Mouse (Mus musculus) embryonic facial prominence, embryonic 12.5 days (tissue): ENCODE measurements around the gene Rfx1. TPM values are rescaled to one million over a fixed set of nuclear protein-coding genes. Genes with fewer than 3 reads are reported as not detected.

Experiments used
- ATAC-seq: fragments of 200-750 bp; cut with Nextera tagmentation; 2 replicates; pipeline ENCODE4 v1.8.0; 2017; ENCODE audit not compliant: insufficient number of reproducible peaks, insufficient read depth, low FRiP score, low TSS enrichment
- H3K27ac ChIP-seq: fragments of 300-500 bp; sonication (generic); 2 replicates; pipeline ENCODE4 v1.5.1; 2016; ENCODE audit warnings: mild to moderate bottlenecking
- H3K27me3 ChIP-seq: fragments of 300-500 bp; sonication (generic); 2 replicates; pipeline ENCODE4 v1.6.1; 2016; ENCODE audit warnings: mild to moderate bottlenecking, moderate library complexity
- H3K36me3 ChIP-seq: fragments of 300-500 bp; sonication (generic); 2 replicates; pipeline ENCODE4 v1.6.1; 2016; ENCODE audit warnings: mild to moderate bottlenecking
- H3K4me1 ChIP-seq: fragments of 300-500 bp; sonication (generic); 2 replicates; pipeline ENCODE4 v1.6.1; 2016
- H3K4me2 ChIP-seq: fragments of 300-500 bp; sonication (generic); replicated peaks from 2 replicates; pipeline ENCODE4 v1.6.1; 2016; ENCODE audit warnings: mild to moderate bottlenecking, moderate library complexity
- H3K4me3 ChIP-seq: fragments of 300-500 bp; sonication (generic); 2 replicates; pipeline ENCODE4 v1.5.1; 2016; ENCODE audit warnings: mild to moderate bottlenecking
- H3K9ac ChIP-seq: fragments of 300-500 bp; sonication (generic); 2 replicates; pipeline ENCODE4 v1.6.1; 2016; ENCODE audit warnings: mild to moderate bottlenecking, moderate library complexity
- H3K9me3 ChIP-seq: fragments of 300-500 bp; sonication (generic); 2 replicates; pipeline ENCODE4 v1.6.1; 2016; ENCODE audit warnings: mild to moderate bottlenecking, moderate library complexity
- WGBS: fragments of 180-500 bp; shearing (Covaris S2); methylation state at CpG from one replicate; pipeline ENCODE4 v1.1.7; 2016; 5-methylcytosine and 5-hydroxymethylcytosine counted together
- microRNA counts: library from miRNA; unstranded; fragments of <30 nt; microRNA quantifications from one replicate; lab custom pipeline; 2017
- microRNA-seq: library from miRNA; unstranded; fragments of <30 nt; microRNA quantifications from one replicate; pipeline ENCODE4, GENCODE M21; 2017
- polyA plus RNA-seq: library from polyadenylated mRNA; unstranded; fragments of >200 nt; fragmentation: Nextera tagmentation; extraction: Ambion mirVana; gene quantifications from 2 replicates; pipeline ENCODE4 v1.2.1, GENCODE M21; 2016

The Rfx1 gene
- polyA plus RNA-seq, 1 experiment from 2014 or later, result 10.3 TPM

GRCm38 (mm10) chr8:84127202-84127901 is 60.7 kb downstream of the Rfx1 start:
- ATAC-seq, result 0 out of 2 replicates have a peak, but pooled peaks have one; percentile 37
- Histone ChIP-seq H3K27ac (no peak overlapping the region), H3K27me3 (no peaks in the 10 kb centered on the region), H3K9ac (no peak overlapping the region), H3K4me3 (no peak overlapping the region), H3K9me3 (no peaks in the 10 kb centered on the region), H3K4me2 (no peak overlapping the region), H3K36me3 (peaks cover 8% of the 10 kb centered on the region; the same call in 1 of the 2 replicates), H3K4me1 (peaks cover 10% of the 10 kb centered on the region; the same call in 1 of the 2 replicates)
- WGBS, result 68% methylated on average over 17 of the region's 17 CpGs

GRCm38 (mm10) chr8:84128277-84128676 is 61.6 kb downstream of the Rfx1 start:
- Histone ChIP-seq H3K4me3 (no peak overlapping the region), H3K27me3 (no peaks in the 10 kb centered on the region), H3K9me3 (no peaks in the 10 kb centered on the region), H3K36me3 (peaks cover 18% of the 10 kb centered on the region), H3K4me1 (peaks cover 10% of the 10 kb centered on the region; the same call in 1 of the 2 replicates), H3K27ac (no peak overlapping the region), H3K4me2 (no peak overlapping the region), H3K9ac (no peak overlapping the region)
- no peak for ATAC-seq
- WGBS, result 60% methylated on average over 8 of the region's 8 CpGs

DNA sequence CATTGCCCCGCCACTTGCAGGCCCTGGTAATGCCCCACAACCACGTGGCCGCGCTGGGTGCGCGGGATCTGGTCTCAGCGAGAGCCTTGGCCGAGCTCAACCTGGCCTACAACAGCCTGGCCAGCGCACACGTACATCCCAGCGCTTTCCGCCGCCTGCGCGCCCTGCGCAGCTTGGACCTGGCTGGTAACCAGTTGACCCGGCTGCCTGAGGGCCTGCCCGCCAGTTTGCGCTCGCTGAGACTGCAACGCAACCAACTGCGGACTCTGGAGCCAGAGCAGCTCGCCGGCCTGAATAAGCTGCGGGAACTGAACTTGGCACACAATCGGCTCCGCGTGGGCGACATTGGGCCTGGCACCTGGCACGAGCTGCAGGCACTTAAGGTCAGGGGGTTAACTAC is 64.2 kb downstream of the Rfx1 start:
- Histone ChIP-seq H3K9me3 (no peaks in the 10 kb centered on the region), H3K27me3 (no peaks in the 10 kb centered on the region), H3K4me1 (peaks cover 10% of the 10 kb centered on the region; the same call in 1 of the 2 replicates), H3K4me2 (no peak overlapping the region), H3K27ac (0 out of 2 replicates have a peak overlapping the region, but pooled peaks have one; percentile 30), H3K36me3 (peaks cover 43% of the 10 kb centered on the region), H3K4me3 (no peak overlapping the region), H3K9ac (no peak overlapping the region)
- WGBS, result 40% methylated on average over 30 of the region's 30 CpGs
- ATAC-seq, result no peak

DNA sequence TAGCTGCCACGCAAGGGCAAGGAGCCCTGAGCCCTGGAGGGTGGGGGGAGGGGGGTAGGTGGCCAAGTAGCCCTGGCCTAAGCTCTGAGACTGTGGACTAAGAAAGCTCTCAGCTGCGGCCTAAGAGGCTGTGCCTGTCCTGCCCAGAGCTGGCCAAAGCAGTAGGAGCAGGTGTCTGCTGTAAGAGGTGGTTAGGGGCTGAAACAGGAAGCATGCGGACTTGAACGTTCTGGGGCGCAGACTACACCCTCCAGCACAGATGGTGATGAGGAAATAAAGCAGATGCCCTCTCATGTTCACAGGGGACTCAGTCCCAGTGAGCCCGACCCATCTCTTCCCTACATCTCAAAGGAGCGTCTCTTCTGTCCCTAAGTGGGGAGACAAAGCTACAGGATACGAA is 65.6 kb downstream of the Rfx1 start:
- no peak for ATAC-seq
- Histone ChIP-seq H3K27ac (no peak overlapping the region), H3K9me3 (no peaks in the 10 kb centered on the region), H3K27me3 (no peaks in the 10 kb centered on the region), H3K36me3 (peaks cover 57% of the 10 kb centered on the region), H3K9ac (no peak overlapping the region), H3K4me2 (no peak overlapping the region), H3K4me3 (no peak overlapping the region), H3K4me1 (peaks cover 10% of the 10 kb centered on the region; the same call in 1 of the 2 replicates)
- WGBS, result 91% methylated on average over 8 of the region's 8 CpGs

DNA sequence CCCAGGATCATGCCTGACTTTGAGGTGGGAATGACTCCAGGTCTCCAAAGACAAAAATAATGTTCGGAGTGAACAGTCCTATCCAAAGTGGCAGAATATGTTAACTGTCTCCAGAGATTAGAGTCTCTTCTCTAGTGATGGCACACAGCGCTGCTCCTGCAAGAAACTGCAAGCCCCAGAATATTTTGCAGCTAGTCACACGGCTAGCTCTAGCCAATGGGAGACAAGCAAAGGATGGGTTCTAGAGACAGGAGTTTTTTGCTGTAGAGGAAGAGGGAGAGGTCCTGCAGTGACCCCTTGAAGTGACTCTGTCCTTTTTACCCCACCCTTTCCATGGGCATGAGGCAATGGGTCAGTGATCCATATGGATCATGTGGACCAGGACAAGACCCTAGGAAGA is 71.2 kb downstream of the Rfx1 start:
- no peak overlapping the region for H3K27ac ChIP-seq
- no peaks in the 10 kb centered on the region for H3K27me3 ChIP-seq
- WGBS, result 86% methylated on average over 3 of the region's 3 CpGs
- H3K9ac ChIP-seq, result no peak overlapping the region
- no peak overlapping the region for H3K4me2 ChIP-seq
- no peak for ATAC-seq
- H3K9me3 ChIP-seq, result no peaks in the 10 kb centered on the region
- H3K36me3 ChIP-seq, result peaks cover 98% of the 10 kb centered on the region
- H3K4me1 ChIP-seq, result no peaks in the 10 kb centered on the region
- H3K4me3 ChIP-seq, result no peak overlapping the region

DNA sequence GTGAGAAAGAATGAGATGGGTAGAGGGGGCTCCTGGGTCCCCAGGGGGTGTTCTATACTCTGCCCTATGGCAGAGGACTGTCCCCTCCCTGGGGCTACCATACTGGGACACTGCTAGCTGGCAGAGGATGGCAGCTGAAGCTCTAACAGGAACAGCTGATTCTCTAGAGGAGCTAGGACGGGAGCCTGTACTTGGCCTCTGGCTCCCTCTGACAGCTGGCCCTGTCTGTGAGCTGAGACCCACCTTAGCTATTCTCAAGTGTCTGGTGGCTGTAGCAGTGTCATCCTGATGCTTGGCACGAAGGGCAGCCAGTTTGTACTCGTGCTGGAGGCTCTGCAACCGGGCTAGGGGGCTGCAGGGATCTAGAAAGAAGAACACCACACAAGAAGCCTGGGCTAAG is 74.2 kb downstream of the Rfx1 start:
- no peak overlapping the region for H3K27ac ChIP-seq
- peaks cover 94% of the 10 kb centered on the region for H3K36me3 ChIP-seq
- 85% methylated on average over 4 of the region's 4 CpGs for WGBS
- no peak overlapping the region for H3K9ac ChIP-seq
- ATAC-seq, result no peak
- H3K4me2 ChIP-seq, result no peak overlapping the region
- no peaks in the 10 kb centered on the region for H3K4me1 ChIP-seq
- H3K4me3 ChIP-seq, result no peak overlapping the region
- H3K27me3 ChIP-seq, result no peaks in the 10 kb centered on the region
- no peaks in the 10 kb centered on the region for H3K9me3 ChIP-seq

- peaks cover 19% of the 10 kb centered on the region for H3K4me1 ChIP-seq
- H3K4me3 ChIP-seq, result no peak overlapping the region
- no peak overlapping the region for H3K4me2 ChIP-seq
- no peaks in the 10 kb centered on the region for H3K9me3 ChIP-seq
- H3K27ac ChIP-seq, result no peak overlapping the region
- ATAC-seq, result no peak
- no peak overlapping the region for H3K9ac ChIP-seq
- H3K27me3 ChIP-seq, result no peaks in the 10 kb centered on the region
- H3K36me3 ChIP-seq, result peaks cover 55% of the 10 kb centered on the region
- WGBS, result 90% methylated on average over 8 of the region's 8 CpGs
These were observed 78.1 kb downstream of the Rfx1 start for GRCm38 (mm10) chr8:84144636-84145245.

MicroRNAs encoded within 50 kb of the gene (microRNA counts, 519-probe panel; counts per million panel counts)
- microRNA mmu-miR-709 (lab: Ali Mortazavi, UCI), result 2,516 counts per million, percentile 69 among the panel's probes with 10 or more counts

Small RNA genes within 50 kb of the gene (microRNA-seq; reads per million reads assigned to microRNA genes)
- not detected for gene Mir709

Other genes with a start within 250 kb of the Rfx1 start
- 36.7 TPM in 2 replicates for gene Adgrl1, start 166.7 kb upstream of the Rfx1 start, polyA plus RNA-seq
- gene Gm10644, start 111.6 kb upstream of the Rfx1 start, polyA plus RNA-seq, result 0.47 and 0.79 TPM in 2 replicates
- 54.4 and 55.0 TPM in 2 replicates for gene Asf1b, start 111.3 kb upstream of the Rfx1 start, polyA plus RNA-seq
- 191 and 206 TPM in 2 replicates for gene Prkaca, start 93.8 kb upstream of the Rfx1 start, polyA plus RNA-seq
- gene Samd1, start 69.2 kb upstream of the Rfx1 start, polyA plus RNA-seq, result 11.6 and 14.1 TPM in 2 replicates
- 1.9 and 2.0 TPM in 2 replicates for gene 1700067K01Rik, start 65.3 kb upstream of the Rfx1 start, polyA plus RNA-seq
- gene 2210011C24Rik, start 54.7 kb upstream of the Rfx1 start, polyA plus RNA-seq, result 0.28 TPM in 1 of 2 replicates, not detected in the other
- 9.0 and 9.4 TPM in 2 replicates for gene Palm3, start 45.4 kb upstream of the Rfx1 start, polyA plus RNA-seq
- 0.81 and 0.99 TPM in 2 replicates for gene Il27ra, start 24.2 kb upstream of the Rfx1 start, polyA plus RNA-seq
- gene Rln3, start 21.8 kb upstream of the Rfx1 start, polyA plus RNA-seq, result not detected in 2 replicates
- gene Gm10643, start 1.7 kb upstream of the Rfx1 start, polyA plus RNA-seq, result 1.9 and 2.0 TPM in 2 replicates
- 13.0 and 16.1 TPM in 2 replicates for gene Dcaf15, start 37.9 kb downstream of the Rfx1 start, polyA plus RNA-seq
- gene Podnl1, start 59.2 kb downstream of the Rfx1 start, polyA plus RNA-seq, result 0.31 and 0.43 TPM in 2 replicates
- gene Cc2d1a, start 81.1 kb downstream of the Rfx1 start, polyA plus RNA-seq, result 27.5 and 29.2 TPM in 2 replicates
- 2.0 and 2.4 TPM in 2 replicates for gene 4930432K21Rik, start 81.2 kb downstream of the Rfx1 start, polyA plus RNA-seq
- 5.4 and 7.2 TPM in 2 replicates for gene Nanos3, start 118.4 kb downstream of the Rfx1 start, polyA plus RNA-seq
- 32.4 and 32.9 TPM in 2 replicates for gene Zswim4, start 170.2 kb downstream of the Rfx1 start, polyA plus RNA-seq
- gene D8Ertd738e, start 182.9 kb downstream of the Rfx1 start, polyA plus RNA-seq, result 322 and 341 TPM in 2 replicates
- 70.2 and 71.2 TPM in 2 replicates for gene Mri1, start 190.5 kb downstream of the Rfx1 start, polyA plus RNA-seq
- 18.1 and 24.5 TPM in 2 replicates for gene Ccdc130, start 203.5 kb downstream of the Rfx1 start, polyA plus RNA-seq